Mouse (Mus musculus) liver, embryonic 14.5 days (tissue): ENCODE results near the gene Lrp2.

Experiments used
- CTCF ChIP-seq: IDR thresholded peaks from 2 replicates; pipeline ENCODE4 v1.5.1; 2016; ENCODE audit warnings: antibody characterized with exemption, low read depth, control low read depth
- EP300 ChIP-seq: IDR thresholded peaks from 2 replicates; pipeline ENCODE4 v1.6.1; 2016; ENCODE audit warnings: antibody characterized with exemption, low read depth

- TF ChIP-seq CTCF: no peak
- TF ChIP-seq EP300: no peak
Observed at GRCm38 (mm10) chr2:69395597-69396248, 190.1 kb downstream of the Lrp2 start.
